Mouse (Mus musculus) midbrain, embryonic 11.5 days (tissue): ENCODE measurements around the gene Mansc4. TPM values are rescaled to one million over a fixed set of nuclear protein-coding genes. Genes with fewer than 3 reads are reported as not detected.

ENCODE experiments used
- ATAC-seq: fragments of 200-750 bp; cut with Nextera tagmentation; 2 replicates; pipeline ENCODE4 v1.8.0; 2017; ENCODE audit warnings: moderate TSS enrichment, moderate library complexity; ENCODE audit not compliant: low FRiP score
- DNase-seq: peaks from one replicate; pipeline ENCODE4 v3.0.0; 2015; ENCODE audit warnings: low spot score; ENCODE audit errors: missing footprints
- H3K27ac ChIP-seq: fragments of 300-500 bp; sonication (generic); 2 replicates; pipeline ENCODE4 v1.5.1; 2014; ENCODE audit warnings: low read depth, low read length
- H3K27me3 ChIP-seq: fragments of 300-500 bp; sonication (generic); 2 replicates; pipeline ENCODE4 v1.6.1; 2014; ENCODE audit warnings: mild to moderate bottlenecking, low read length, moderate library complexity, mixed read lengths; ENCODE audit not compliant: control insufficient read depth, insufficient read depth
- H3K36me3 ChIP-seq: fragments of 300-500 bp; sonication (generic); 2 replicates; pipeline ENCODE4 v1.6.1; 2014; ENCODE audit warnings: mild to moderate bottlenecking, low read length, moderate library complexity, mixed read lengths; ENCODE audit not compliant: control insufficient read depth, insufficient read depth
- H3K4me1 ChIP-seq: fragments of 300-500 bp; sonication (generic); 2 replicates; pipeline ENCODE4 v1.6.1; 2014; ENCODE audit warnings: low read length; ENCODE audit not compliant: control insufficient read depth, insufficient read depth
- H3K4me2 ChIP-seq: fragments of 300-500 bp; sonication (generic); 2 replicates; pipeline ENCODE4 v1.6.1; 2014; ENCODE audit warnings: mild to moderate bottlenecking, moderate library complexity
- H3K4me3 ChIP-seq: fragments of 300-500 bp; sonication (generic); 2 replicates; pipeline ENCODE4 v1.5.1; 2014; ENCODE audit warnings: low read depth, low read length
- H3K9ac ChIP-seq: fragments of 300-500 bp; sonication (generic); 2 replicates; pipeline ENCODE4 v1.6.1; 2014; ENCODE audit warnings: low read length
- H3K9me3 ChIP-seq: fragments of 300-500 bp; sonication (generic); 2 replicates; pipeline ENCODE4 v1.6.1; 2016; ENCODE audit warnings: low read length; ENCODE audit not compliant: control insufficient read depth
- WGBS: fragments of 180-500 bp; shearing (Covaris S2); extraction: QIAGEN DNeasy Blood & Tissue Kit; methylation state at CpG from one replicate; pipeline ENCODE4 v1.1.7; 2014; 5-methylcytosine and 5-hydroxymethylcytosine counted together
- polyA plus RNA-seq: library from polyadenylated mRNA; unstranded; fragments of >200 nt; fragmentation: Nextera tagmentation; extraction: Ambion mirVana; gene quantifications from 2 replicates; pipeline ENCODE4 v1.2.1, GENCODE M21; 2014

Mansc4 gene
- polyA plus RNA-seq, 1 experiment from 2014 or later, result 0.83 TPM

DNA sequence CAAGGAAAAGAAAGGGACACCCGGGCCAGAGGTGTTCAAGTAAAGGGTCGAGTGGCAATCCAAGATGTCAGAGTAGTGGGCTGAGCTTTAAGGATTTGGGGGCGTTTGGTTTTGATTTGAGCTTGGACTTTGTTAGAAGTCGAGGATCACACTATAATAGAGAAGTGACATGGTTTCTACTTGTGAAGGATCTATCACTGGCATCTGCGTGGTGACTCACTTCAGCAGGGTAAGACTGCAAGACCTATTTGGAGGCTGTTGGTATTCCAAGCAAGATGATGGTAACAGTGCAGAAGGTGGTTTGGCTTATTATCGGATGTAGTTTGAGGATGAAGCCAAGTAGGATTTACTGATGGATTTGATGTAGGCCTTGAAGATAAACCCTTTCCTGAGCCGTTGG is 43.2 kb downstream of the Mansc4 start:
- ATAC-seq, result no peak
- no peaks in the 10 kb centered on the region for H3K27me3 ChIP-seq
- no peak overlapping the region for H3K27ac ChIP-seq
- H3K4me1 ChIP-seq, result peaks cover 3% of the 10 kb centered on the region; the same call in 1 of the 2 replicates
- H3K9me3 ChIP-seq, result no peaks in the 10 kb centered on the region
- H3K4me2 ChIP-seq, result peak overlapping the region; percentile 53
- peak overlapping the region; percentile 67 for H3K4me3 ChIP-seq
- H3K36me3 ChIP-seq, result no peaks in the 10 kb centered on the region
- WGBS, result 50% methylated on average over 7 of the region's 7 CpGs
- peak overlapping the region; percentile 86 for H3K9ac ChIP-seq
- DNase-seq, result no peak

DNA sequence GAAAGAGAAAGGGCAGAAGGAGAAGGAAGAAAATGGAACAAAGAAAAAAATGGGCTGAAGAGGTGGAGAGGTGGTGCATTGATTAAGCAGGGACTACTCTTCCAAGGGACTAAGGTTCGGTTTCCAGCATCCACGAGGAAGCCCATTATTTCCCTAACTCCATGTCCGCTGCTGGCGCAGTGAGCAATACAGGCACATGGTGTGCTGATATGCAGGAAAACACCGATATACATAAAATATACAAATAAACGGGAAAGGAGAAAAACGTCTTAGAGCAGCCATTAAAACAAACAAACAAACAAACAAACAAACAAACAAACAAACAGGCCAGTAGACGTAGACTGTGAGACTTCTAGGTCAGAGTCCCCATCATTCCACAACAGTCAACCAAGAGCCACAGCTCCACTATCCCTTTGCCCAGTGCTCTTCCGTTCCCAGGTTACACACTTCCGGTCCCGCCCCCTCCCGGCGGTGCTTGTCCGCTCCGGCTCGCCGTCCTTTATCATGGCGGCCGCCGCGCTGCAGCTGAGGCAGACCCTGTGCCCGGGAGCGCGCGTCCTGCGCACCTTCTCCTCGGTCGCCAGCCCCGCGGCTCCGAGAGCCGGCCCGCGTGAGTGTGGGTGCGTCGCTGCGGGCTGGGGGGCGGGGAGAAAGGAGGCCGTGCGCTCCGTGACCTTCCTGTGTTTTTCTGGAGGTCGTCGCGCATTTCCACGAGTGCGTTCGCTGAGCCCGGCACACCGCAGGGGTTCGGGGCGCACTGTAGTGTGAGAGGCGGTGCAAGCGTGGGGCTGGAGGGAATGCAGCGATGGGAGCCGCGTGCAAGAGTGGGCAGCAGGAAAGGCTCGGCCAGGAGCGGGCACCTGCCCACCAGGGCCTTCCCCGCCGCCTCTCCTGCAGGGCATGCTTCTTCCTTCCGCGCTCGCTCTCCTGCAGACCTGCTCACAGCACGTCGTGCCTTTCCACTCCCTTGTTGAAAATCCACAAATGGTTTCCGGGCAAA is 44.2 kb downstream of the Mansc4 start, which contains the start of gene Mrps35:
Mrps35 (plus strand) TSS at position 474 of the 1,000 bp plus-strand sequence.
- ATAC-seq, result peak; percentile 100
- Histone ChIP-seq H3K27ac (0 out of 2 replicates have a peak within 1 kb of the TSS, but pooled peaks have one; percentile 25), H3K27me3 (no peaks in the 10 kb centered on the region), H3K9ac (peak within 1 kb of the TSS; percentile 86), H3K4me2 (peak within 1 kb of the TSS; percentile 53), H3K4me1 (peaks cover 3% of the 10 kb centered on the region; the same call in 1 of the 2 replicates), H3K4me3 (peak within 1 kb of the TSS; percentile 67), H3K9me3 (no peaks in the 10 kb centered on the region), H3K36me3 (no peaks in the 10 kb centered on the region)
- DNase-seq, result peak; percentile 98
- WGBS, result 3% methylated on average over 66 of the region's 66 CpGs

DNA sequence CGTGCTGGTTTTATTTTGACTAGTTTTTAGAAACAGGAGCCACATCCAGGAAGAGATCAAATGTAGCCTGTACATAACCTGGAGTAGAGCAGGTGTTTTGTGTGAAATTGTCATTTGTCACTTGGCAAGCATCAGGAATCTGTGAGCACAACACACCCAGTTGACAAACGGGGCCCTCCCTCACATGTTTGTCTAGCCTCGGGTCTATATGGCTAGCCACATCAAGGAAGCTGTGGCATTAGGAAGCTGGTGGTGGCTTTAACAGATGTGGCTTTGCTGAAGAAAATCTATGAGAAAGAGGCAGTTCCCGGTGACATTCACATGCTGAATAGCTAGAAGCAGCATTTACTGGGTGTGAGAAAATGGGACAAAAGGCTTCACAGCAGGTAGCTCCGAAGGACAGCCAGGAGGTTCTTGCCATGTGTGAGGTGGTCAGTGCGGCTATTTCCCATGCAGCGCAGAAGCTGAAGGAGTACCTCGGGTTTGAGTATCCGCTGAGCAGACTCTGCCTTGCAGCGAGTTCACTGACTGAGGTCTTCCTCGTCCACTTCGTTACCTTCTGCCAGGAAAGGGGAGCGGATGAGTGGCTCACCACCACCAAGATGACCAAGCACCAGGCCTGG is 54.4 kb downstream of the Mansc4 start, which contains the start of gene Rep15:
Rep15 (plus strand) TSS at position 282 of the 623 bp plus-strand sequence.
- H3K36me3 ChIP-seq, result no peaks in the 10 kb centered on the region; the same call in 1 of the 2 replicates
- no peak within 1 kb of the TSS for H3K9ac ChIP-seq
- 40% methylated on average over 13 of the region's 13 CpGs for WGBS
- H3K4me2 ChIP-seq, result no peak within 1 kb of the TSS
- no peak within 1 kb of the TSS for H3K27ac ChIP-seq
- no peaks in the 10 kb centered on the region for H3K9me3 ChIP-seq
- DNase-seq (no peak), ATAC-seq (no peak)
- no peaks in the 10 kb centered on the region for H3K27me3 ChIP-seq
- no peaks in the 10 kb centered on the region for H3K4me1 ChIP-seq
- no peak within 1 kb of the TSS for H3K4me3 ChIP-seq

DNA sequence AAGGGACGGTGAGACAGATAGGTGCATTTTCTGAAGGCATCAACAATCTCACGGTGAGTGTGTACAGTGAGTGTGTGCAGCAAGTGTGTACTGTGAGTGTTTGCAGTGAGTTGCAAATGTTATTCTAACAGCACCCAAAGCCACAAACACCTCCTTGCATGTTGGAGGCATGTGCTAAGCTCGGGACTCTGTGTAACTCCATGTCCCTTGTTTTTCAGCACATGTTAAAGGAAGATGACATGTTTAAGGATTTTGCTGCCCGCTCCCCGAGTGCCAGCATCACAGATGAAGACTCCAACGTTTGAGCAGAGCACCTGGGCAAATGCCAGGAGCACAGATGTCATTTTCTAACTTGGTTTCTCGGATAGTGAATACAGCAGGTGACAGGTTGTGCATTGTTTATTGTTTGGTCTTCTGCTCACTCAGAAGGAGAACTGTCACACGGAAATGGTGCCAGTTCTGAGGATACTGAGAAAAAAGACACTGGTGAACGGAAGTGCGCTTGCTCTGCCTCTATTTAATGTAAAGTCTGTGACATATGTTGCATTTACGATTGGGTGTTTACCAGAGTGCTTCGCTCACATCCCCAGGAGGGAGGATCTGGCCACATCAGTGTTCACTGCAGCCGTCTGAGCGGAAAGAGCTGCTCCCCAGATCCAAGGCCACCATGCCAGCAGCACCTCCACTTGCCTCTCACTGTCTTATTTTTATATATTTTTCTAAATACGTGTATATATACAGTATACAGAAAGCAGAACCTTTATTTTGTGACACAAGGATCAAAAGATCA is 56.5 kb downstream of the Mansc4 start:
- DNase-seq (no peak), ATAC-seq (no peak)
- no peaks in the 10 kb centered on the region for H3K4me1 ChIP-seq
- no peaks in the 10 kb centered on the region for H3K27me3 ChIP-seq
- H3K36me3 ChIP-seq, result no peaks in the 10 kb centered on the region; the same call in 1 of the 2 replicates
- no peaks in the 10 kb centered on the region for H3K9me3 ChIP-seq
- WGBS, result 91% methylated on average over 15 of the region's 15 CpGs
- no peak overlapping the region for H3K4me3 ChIP-seq
- no peak overlapping the region for H3K27ac ChIP-seq
- no peak overlapping the region for H3K9ac ChIP-seq
- H3K4me2 ChIP-seq, result no peak overlapping the region

DNA sequence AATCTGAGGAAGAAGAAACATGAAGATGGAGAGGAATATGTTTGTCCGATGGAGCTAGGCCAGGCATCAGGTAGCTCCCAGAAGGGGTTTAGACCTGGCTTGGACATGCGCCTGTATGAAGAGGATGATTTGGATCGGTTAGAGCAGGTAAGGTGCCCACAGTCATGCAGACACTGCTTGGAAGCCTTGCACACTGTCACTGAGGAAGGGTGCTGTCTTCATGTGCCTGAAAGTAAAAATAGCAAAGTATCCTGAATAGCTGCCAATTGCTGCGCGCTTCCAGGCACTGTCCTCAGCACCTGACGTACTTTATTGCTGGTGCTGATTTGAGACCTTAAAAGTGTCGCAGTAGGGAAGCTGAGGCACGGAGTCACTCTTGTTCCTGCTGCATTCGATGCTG is 57.2 kb downstream of the Mansc4 start:
- Histone ChIP-seq H3K36me3 (no peaks in the 10 kb centered on the region; the same call in 1 of the 2 replicates), H3K9me3 (no peaks in the 10 kb centered on the region)
- ATAC-seq, result no peak

DNA sequence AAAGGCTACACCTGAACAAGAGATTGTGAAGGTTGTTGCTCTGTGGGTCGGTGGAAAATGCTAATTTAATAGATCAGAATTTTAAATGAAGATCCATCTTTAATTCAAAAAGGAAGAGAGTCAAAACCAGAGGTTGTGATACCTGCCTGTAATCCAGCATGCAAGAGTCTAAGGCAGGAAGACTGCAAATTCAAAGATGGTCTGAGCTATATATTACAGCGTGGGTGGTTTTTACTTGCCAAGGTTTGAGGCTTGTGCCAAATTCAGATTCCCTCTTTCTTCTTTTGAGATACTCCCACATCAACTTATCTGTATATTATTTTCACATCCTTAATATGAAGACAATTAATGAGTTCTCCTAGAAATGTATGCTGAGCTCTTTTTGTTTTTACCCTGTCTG is 58.4 kb downstream of the Mansc4 start:
- Histone ChIP-seq H3K9ac (no peak overlapping the region), H3K36me3 (no peaks in the 10 kb centered on the region; the same call in 1 of the 2 replicates), H3K4me2 (no peak overlapping the region), H3K4me1 (no peaks in the 10 kb centered on the region), H3K27ac (no peak overlapping the region), H3K27me3 (no peaks in the 10 kb centered on the region), H3K4me3 (no peak overlapping the region), H3K9me3 (no peaks in the 10 kb centered on the region)
- no peak for ATAC-seq
- DNase-seq, result no peak
- 91% methylated on average over 2 of the region's 2 CpGs for WGBS

More for the DNA sequence above, 57.2 kb downstream of the Mansc4 start:
- H3K27me3 ChIP-seq, result no peaks in the 10 kb centered on the region
- DNase-seq, result no peak
- 94% methylated on average over 9 of the region's 9 CpGs for WGBS
- H3K27ac ChIP-seq, result no peak overlapping the region
- no peak overlapping the region for H3K4me3 ChIP-seq
- H3K9ac ChIP-seq, result no peak overlapping the region
- H3K4me1 ChIP-seq, result no peaks in the 10 kb centered on the region
- no peak overlapping the region for H3K4me2 ChIP-seq

Other genes starting within 250 kb of the Mansc4 start
- gene Smco2, start 236.9 kb downstream of the Mansc4 start, polyA plus RNA-seq, result not detected in 2 replicates
- 30.2 and 30.7 TPM in 2 replicates for gene Ppfibp1, start 198.5 kb downstream of the Mansc4 start, polyA plus RNA-seq
- gene 1700034J05Rik, start 132.6 kb downstream of the Mansc4 start, polyA plus RNA-seq, result 0.11 and 0.18 TPM in 2 replicates
- 0.55 and 0.88 TPM in 2 replicates for gene Rep15, start 54.4 kb downstream of the Mansc4 start, polyA plus RNA-seq
- gene Mrps35, start 44.3 kb downstream of the Mansc4 start, polyA plus RNA-seq, result 88.1 and 97.8 TPM in 2 replicates
- gene Klhl42, start 4.3 kb upstream of the Mansc4 start, polyA plus RNA-seq, result 8.6 and 9.3 TPM in 2 replicates
- gene Pthlh, start 177.2 kb upstream of the Mansc4 start, polyA plus RNA-seq, result 0.25 and 0.39 TPM in 2 replicates